Mouse (Mus musculus) olfactory bulb, adult 2 months (tissue): ENCODE results near the gene Ccdc24. TPM values are rescaled to one million over a fixed set of nuclear protein-coding genes. Genes with fewer than 3 reads are reported as not detected.

Experiments
- H3K27ac ChIP-seq: fragments of 200-500 bp; 2 replicates; pipeline ENCODE4 v1.5.1; 2012; ENCODE audit warnings: low read depth, low read length; ENCODE audit not compliant: insufficient read depth
- H3K4me1 ChIP-seq: fragments of 200-500 bp; 2 replicates; pipeline ENCODE4 v1.6.1; 2012; ENCODE audit warnings: low read length; ENCODE audit not compliant: control insufficient read depth, insufficient read depth
- H3K4me3 ChIP-seq: fragments of 200-500 bp; 2 replicates; pipeline ENCODE4 v1.5.1; 2012; ENCODE audit warnings: mild to moderate bottlenecking, low read depth, low read length, moderate library complexity; ENCODE audit not compliant: insufficient read depth
- CTCF ChIP-seq: fragments of 200-500 bp; IDR thresholded peaks from 2 replicates; pipeline ENCODE4 v1.5.1; 2012; ENCODE audit warnings: low read depth, mild to moderate bottlenecking, low read length, moderate library complexity; ENCODE audit not compliant: insufficient read depth
- POLR2A ChIP-seq: fragments of 200-500 bp; IDR thresholded peaks from 2 replicates; pipeline ENCODE4 v1.6.1; 2012; ENCODE audit warnings: mild to moderate bottlenecking, low read depth, low read length, moderate library complexity; ENCODE audit not compliant: insufficient read depth
- WGBS: fragments of 180-500 bp; shearing (Covaris S2); methylation state at CpG from one replicate; pipeline ENCODE4 v1.1.7; 2018; 5-methylcytosine and 5-hydroxymethylcytosine counted together
- polyA plus RNA-seq: library from polyadenylated mRNA; stranded (reverse); fragments of >200 nt; gene quantifications from 2 replicates; pipeline ENCODE4 v1.2.4, GENCODE M21; 2012; ENCODE audit warnings: low replicate concordance; ENCODE audit not compliant: missing spikeins, insufficient read depth, insufficient read length

Ccdc24 gene
- polyA plus RNA-seq, 1 experiment: not detected

GRCm38 (mm10) chr4:117895339-117895738 is 23.0 kb upstream of the Ccdc24 start:
- 69% methylated on average over 7 of the region's 7 CpGs for WGBS
- H3K27ac ChIP-seq: no peak overlapping the region
- H3K4me3 ChIP-seq: no peak overlapping the region
- no peak for TF ChIP-seq CTCF
- TF ChIP-seq POLR2A: no peak
- peaks cover 9% of the 10 kb centered on the region for H3K4me1 ChIP-seq

- Histone ChIP-seq H3K4me1 (peaks cover 9% of the 10 kb centered on the region), H3K27ac (no peak overlapping the region), H3K4me3 (no peak overlapping the region)
- no peak for TF ChIP-seq POLR2A
- TF ChIP-seq CTCF: no peak
- 89% methylated on average over 8 of the region's 8 CpGs for WGBS
Measured at GRCm38 (mm10) chr4:117894601-117895000, 22.2 kb upstream of the Ccdc24 start.

GRCm38 (mm10) chr4:117893376-117893775 is 21.0 kb upstream of the Ccdc24 start:
- H3K27ac ChIP-seq: no peak overlapping the region
- TF ChIP-seq CTCF (no peak), POLR2A (no peak)
- H3K4me3 ChIP-seq: no peak overlapping the region
- 40% methylated on average over 9 of the region's 9 CpGs for WGBS
- H3K4me1 ChIP-seq: peaks cover 9% of the 10 kb centered on the region

GRCm38 (mm10) chr4:117891738-117892161 is 19.4 kb upstream of the Ccdc24 start, which contains the start of gene Dph2:
Gene Dph2 (minus strand): TSS chr4:117892032.
- TF ChIP-seq CTCF (no peak), POLR2A (no peak)
- peaks cover 9% of the 10 kb centered on the region for H3K4me1 ChIP-seq
- H3K27ac ChIP-seq: 0 out of 2 replicates have a peak within 1 kb of the TSS, but pooled peaks have one; percentile 3
- H3K4me3 ChIP-seq: peak within 1 kb of the TSS; percentile 72
- WGBS: 0% methylated on average over 21 of the region's 21 CpGs

GRCm38 (mm10) chr4:117890750-117891149 is 18.4 kb upstream of the Ccdc24 start:
- TF ChIP-seq POLR2A (no peak), CTCF (no peak)
- 55% methylated on average over 8 of the region's 8 CpGs for WGBS
- no peak overlapping the region for H3K4me3 ChIP-seq
- H3K4me1 ChIP-seq: peaks cover 15% of the 10 kb centered on the region
- no peak overlapping the region for H3K27ac ChIP-seq

- no peak overlapping the region for H3K27ac ChIP-seq
- 89% methylated on average over 14 of the region's 14 CpGs for WGBS
- TF ChIP-seq CTCF: no peak
- TF ChIP-seq POLR2A: no peak
- H3K4me3 ChIP-seq: no peak overlapping the region
- H3K4me1 ChIP-seq: peaks cover 21% of the 10 kb centered on the region
Measured at GRCm38 (mm10) chr4:117890031-117890430, 17.7 kb upstream of the Ccdc24 start.

GRCm38 (mm10) chr4:117889471-117889870 is 17.1 kb upstream of the Ccdc24 start:
- 91% methylated on average over 15 of the region's 15 CpGs for WGBS
- TF ChIP-seq CTCF: no peak
- TF ChIP-seq POLR2A: no peak
- Histone ChIP-seq H3K27ac (no peak overlapping the region), H3K4me1 (peaks cover 25% of the 10 kb centered on the region), H3K4me3 (no peak overlapping the region)

GRCm38 (mm10) chr4:117887920-117888319 is 15.6 kb upstream of the Ccdc24 start:
- H3K4me1 ChIP-seq: peaks cover 34% of the 10 kb centered on the region
- WGBS: 82% methylated on average over 2 of the region's 2 CpGs
- no peak overlapping the region for H3K4me3 ChIP-seq
- no peak for TF ChIP-seq POLR2A
- TF ChIP-seq CTCF: no peak
- H3K27ac ChIP-seq: no peak overlapping the region

- H3K27ac ChIP-seq: 0 out of 2 replicates have a peak within 1 kb of the TSS, but pooled peaks have one; percentile 42
- WGBS: 0% methylated on average over 37 of the region's 37 CpGs
- no peak for TF ChIP-seq CTCF
- TF ChIP-seq POLR2A: peak; percentile 89
- peaks cover 36% of the 10 kb centered on the region for H3K4me1 ChIP-seq
- peak within 1 kb of the TSS; percentile 88 for H3K4me3 ChIP-seq
Measured at GRCm38 (mm10) chr4:117887133-117887532, 14.8 kb upstream of the Ccdc24 start, which contains the start of gene Atp6v0b. Gene Atp6v0b (minus strand): TSS chr4:117887333.

GRCm38 (mm10) chr4:117886644-117887043 is 14.3 kb upstream of the Ccdc24 start:
- TF ChIP-seq CTCF (no peak), POLR2A (no peak)
- Histone ChIP-seq H3K27ac (0 out of 2 replicates have a peak overlapping the region, but pooled peaks have one; percentile 42), H3K4me1 (peaks cover 38% of the 10 kb centered on the region), H3K4me3 (peak overlapping the region; percentile 88)
- 1% methylated on average over 24 of the region's 24 CpGs for WGBS
